9 mouse cellular contexts compared by ENCODE assay signal in the genomic region with DNA sequence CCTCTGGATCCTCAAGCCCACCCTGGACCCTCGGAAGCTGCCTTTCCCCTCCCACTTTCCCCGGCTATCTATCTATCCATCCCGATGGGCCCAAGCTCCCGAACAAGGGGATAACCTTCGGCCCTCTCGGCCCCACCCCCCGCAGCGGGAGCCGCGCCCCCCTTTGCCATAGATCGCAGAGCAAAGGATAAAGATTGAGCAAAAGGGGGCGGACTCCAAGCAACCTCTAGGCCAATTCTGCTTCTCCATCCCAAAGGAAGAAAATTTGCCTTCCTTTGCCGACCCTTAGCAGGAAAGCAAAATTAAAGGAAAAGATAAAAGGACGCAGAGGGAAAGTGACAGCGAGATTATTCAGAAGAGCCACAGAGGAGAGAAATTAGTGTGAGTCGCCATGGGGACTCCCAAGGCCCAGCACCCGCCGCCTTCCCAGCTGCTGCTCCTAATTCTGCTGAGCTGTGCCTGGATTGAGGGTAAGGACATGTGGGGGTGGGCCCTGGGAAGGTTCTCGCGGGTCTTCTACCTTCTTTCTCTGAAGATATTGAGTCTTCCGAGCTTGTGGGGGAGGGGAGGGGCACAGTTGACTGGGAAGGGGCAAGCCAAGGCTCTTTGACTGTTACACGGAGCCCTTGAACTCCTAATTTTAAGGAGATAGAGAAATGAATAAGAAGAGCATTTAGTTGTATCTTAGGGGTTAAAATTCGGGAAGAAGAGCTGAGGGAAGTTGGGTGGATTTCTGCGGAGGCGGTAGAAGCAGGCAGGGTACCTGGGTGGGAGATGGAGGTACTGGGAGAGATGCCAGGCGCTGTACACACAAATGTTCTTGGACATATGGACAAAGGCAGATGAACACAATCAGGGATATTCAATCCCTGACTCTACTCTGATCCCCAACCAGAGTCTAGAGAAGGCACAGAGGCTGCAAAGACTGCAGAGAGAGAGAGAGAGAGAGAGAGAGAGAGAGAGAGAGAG. TPM values are rescaled to one million over a fixed set of nuclear protein-coding genes. Genes with fewer than 3 reads are reported as not detected.
DNase-seq lines count a peak whose midpoint lies in the region; ATAC-seq and TF ChIP-seq lines count a peak whose summit lies in the region.
"Had no signal": no experiment of that assay in that cellular context is flagged by ENCODE, and none has a peak within 500 bp of the region (broad histone marks: within the 10 kb centered on the region; RNA-seq: fewer than 3 reads in every experiment).

No protein-coding gene starts in this region.

- H3K9ac ChIP-seq in lung, embryonic 16.5 days (ENCODE audit: low read length), result no peak overlapping the region
- no peak overlapping the region for H3K9ac ChIP-seq in liver, embryonic 12.5 days

- DNase-seq in lung, adult 18-20 months, result no peak
- no peak for DNase-seq in forebrain, embryonic 10.5 days (ENCODE audit: extremely low spot score, low spot score)
- DNase-seq in kidney, adult 2 months, result no peak
- DNase-seq in T-cell, adult 2 months (ENCODE audit: low spot score), result no peak

- no peak for TF ChIP-seq CTCF in small intestine, adult 2 months (IDR thresholded peaks at IDR 0.05; ENCODE audit: extremely low read depth, insufficient read length, insufficient replicate concordance, low read depth, low read length)
- TF ChIP-seq CTCF in kidney, adult 2 months (conservative IDR thresholded peaks at IDR 0.05; ENCODE audit: insufficient read depth, insufficient read length, low read depth, low read length), result no peak

- no peak overlapping the region for H3K4me2 ChIP-seq in lung, embryonic 16.5 days (ENCODE audit: low read depth, low read length)
- peak overlapping the region; percentile 85 for H3K4me2 ChIP-seq in liver, embryonic 12.5 days

- H3K27ac ChIP-seq in lung, embryonic 16.5 days (ENCODE audit: low read length), result no peak overlapping the region
- no peak overlapping the region for H3K27ac ChIP-seq in forebrain, embryonic 10.5 days
- no peak overlapping the region for H3K27ac ChIP-seq in liver, embryonic 12.5 days
- no peak overlapping the region for H3K27ac ChIP-seq in small intestine, adult 2 months (ENCODE audit: insufficient read depth, low read depth, low read length)
- no peak overlapping the region for H3K27ac ChIP-seq in kidney, adult 2 months (ENCODE audit: insufficient read depth, low read depth, low read length)

- TF ChIP-seq POLR2A in small intestine, adult 2 months (IDR thresholded peaks at IDR 0.05; ENCODE audit: low read depth, low read length), result no peak
- TF ChIP-seq POLR2A in kidney, adult 2 months (IDR thresholded peaks at IDR 0.05; ENCODE audit: low read depth, low read length), result no peak

- no peaks in the 10 kb centered on the region for H3K9me3 ChIP-seq in lung, embryonic 16.5 days (ENCODE audit: control insufficient read depth, low read length)
- no peaks in the 10 kb centered on the region for H3K9me3 ChIP-seq in forebrain, embryonic 10.5 days
- no peaks in the 10 kb centered on the region for H3K9me3 ChIP-seq in liver, embryonic 12.5 days (replicated peaks)

- ATAC-seq in lung, embryonic 16.5 days (ENCODE audit: low read depth), result no peak
- ATAC-seq in liver, embryonic 12.5 days, result no peak
- ATAC-seq in erythroblast, adult 5-6 weeks (replicated peaks; ENCODE audit: low FRiP score, poor library complexity, severe bottlenecking), result no peak

- H3K27me3 ChIP-seq in lung, embryonic 16.5 days (ENCODE audit: control insufficient read depth, insufficient read depth, low read depth, low read length), result peaks cover 18% of the 10 kb centered on the region
- peaks cover 58% of the 10 kb centered on the region for H3K27me3 ChIP-seq in forebrain, embryonic 10.5 days (ENCODE audit: poor library complexity, severe bottlenecking)
- H3K27me3 ChIP-seq in liver, embryonic 12.5 days (replicated peaks), result peaks cover 60% of the 10 kb centered on the region
- peaks cover 19% of the 10 kb centered on the region for H3K27me3 ChIP-seq in small intestine, adult 2 months (ENCODE audit: control insufficient read depth, insufficient read depth, low read length)
- no peaks in the 10 kb centered on the region for H3K27me3 ChIP-seq in kidney, adult 2 months (replicated peaks; ENCODE audit: control insufficient read depth, insufficient read depth, low read length)

- peak overlapping the region; percentile 5; the same call in 1 of the 2 replicates for H3K4me3 ChIP-seq in lung, embryonic 16.5 days (ENCODE audit: low read length)
- peak overlapping the region; percentile 62 for H3K4me3 ChIP-seq in forebrain, embryonic 10.5 days
- H3K4me3 ChIP-seq in liver, embryonic 12.5 days, result no peak overlapping the region; the same call in 1 of the 2 replicates
- 0 out of 2 replicates have a peak overlapping the region, but pooled peaks have one; percentile 5 for H3K4me3 ChIP-seq in small intestine, adult 2 months (ENCODE audit: low read depth, low read length)
- no peak overlapping the region for H3K4me3 ChIP-seq in kidney, adult 2 months (ENCODE audit: insufficient read depth, low read depth, low read length)
- H3K4me3 ChIP-seq: myocyte had no signal

- 8% methylated on average over 26 of the region's 26 CpGs for WGBS in lung, embryonic 16.5 days
- WGBS in forebrain, embryonic 10.5 days, result 4% methylated on average over 26 of the region's 26 CpGs
- WGBS in liver, embryonic 12.5 days (ENCODE audit: insufficient replicate concordance), result 10% methylated on average over 26 of the region's 26 CpGs
- WGBS in small intestine, adult 2 months, result 14% methylated on average over 26 of the region's 26 CpGs
- WGBS in kidney, adult 2 months, result 9% methylated on average over 26 of the region's 26 CpGs

- H3K4me1 ChIP-seq in lung, embryonic 16.5 days (replicated peaks; ENCODE audit: control insufficient read depth, insufficient read depth, low read length), result no peaks in the 10 kb centered on the region; the same call in 1 of the 2 replicates
- H3K4me1 ChIP-seq in forebrain, embryonic 10.5 days, result peaks cover 29% of the 10 kb centered on the region
- peaks cover 23% of the 10 kb centered on the region for H3K4me1 ChIP-seq in liver, embryonic 12.5 days
- peaks cover 5% of the 10 kb centered on the region for H3K4me1 ChIP-seq in small intestine, adult 2 months (ENCODE audit: control insufficient read depth, insufficient read depth, insufficient read length, low read length)
- peaks cover 3% of the 10 kb centered on the region; the same call in 1 of the 2 replicates for H3K4me1 ChIP-seq in kidney, adult 2 months (ENCODE audit: control insufficient read depth, insufficient read depth, low read length)

- no peaks in the 10 kb centered on the region for H3K36me3 ChIP-seq in lung, embryonic 16.5 days (ENCODE audit: control insufficient read depth, insufficient read depth, low read length)
- peaks cover 9% of the 10 kb centered on the region; the same call in 1 of the 2 replicates for H3K36me3 ChIP-seq in forebrain, embryonic 10.5 days (replicated peaks)
- H3K36me3 ChIP-seq in liver, embryonic 12.5 days, result no peaks in the 10 kb centered on the region
- no peaks in the 10 kb centered on the region for H3K36me3 ChIP-seq in small intestine, adult 2 months (ENCODE audit: control insufficient read depth, insufficient read depth, low read length)
- H3K36me3 ChIP-seq in kidney, adult 2 months (ENCODE audit: control insufficient read depth, insufficient read depth, low read length), result no peaks in the 10 kb centered on the region

RNA-seq across cellular contexts. Expression of a gene that starts 0.6 kb away (rescaled TPM):
- polyA plus RNA-seq in lung, embryonic 16.5 days (2015; fragmentation: Nextera tagmentation; extraction: Ambion mirVana), result 0.36 and 0.63 TPM in 2 replicates
- polyA plus RNA-seq in forebrain, embryonic 10.5 days (2016; fragmentation: Nextera tagmentation; extraction: Ambion mirVana), result 0.72 and 1.2 TPM in 2 replicates
- 0.06 and 0.39 TPM in 2 replicates for polyA plus RNA-seq in liver, embryonic 12.5 days (2016; fragmentation: Nextera tagmentation; extraction: Ambion mirVana)
- 1.3 and 2.6 TPM in 2 replicates for polyA plus RNA-seq in small intestine, adult 2 months (2012; rRNA removed)
- 1.2 and 1.4 TPM in 2 replicates for polyA plus RNA-seq in kidney, adult 2 months (2012; rRNA removed)
- not detected in 2 replicates for total RNA-seq in erythroblast, adult 5-6 weeks (2015; ENCODE audit: low replicate concordance)
- 0.84 TPM in 1 of 2 replicates, not detected in the other for total RNA-seq in erythroblast, adult 5-6 weeks (2017; ENCODE audit: low replicate concordance)

RNA-seq across cellular contexts. Expression of a gene that starts 1.5 kb away (rescaled TPM):
- 0.14 and 0.20 TPM in 2 replicates for polyA plus RNA-seq in lung, embryonic 16.5 days (2015; fragmentation: Nextera tagmentation; extraction: Ambion mirVana)
- 0.21 TPM in 1 of 2 replicates, not detected in the other for polyA plus RNA-seq in forebrain, embryonic 10.5 days (2016; fragmentation: Nextera tagmentation; extraction: Ambion mirVana)
- not detected in 2 replicates for polyA plus RNA-seq in liver, embryonic 12.5 days (2016; fragmentation: Nextera tagmentation; extraction: Ambion mirVana)
- 0.18 and 0.19 TPM in 2 replicates for polyA plus RNA-seq in small intestine, adult 2 months (2012; rRNA removed)
- polyA plus RNA-seq in kidney, adult 2 months (2012; rRNA removed), result 0.19 TPM in 1 of 2 replicates, not detected in the other
- total RNA-seq in erythroblast, adult 5-6 weeks (2015; ENCODE audit: low replicate concordance), result not detected in 2 replicates
- not detected in 2 replicates for total RNA-seq in erythroblast, adult 5-6 weeks (2017; ENCODE audit: low replicate concordance)

RNA-seq across cellular contexts. Expression of a gene that starts 22.3 kb away (rescaled TPM):
- 11.7 and 12.3 TPM in 2 replicates for polyA plus RNA-seq in lung, embryonic 16.5 days (2015; fragmentation: Nextera tagmentation; extraction: Ambion mirVana)
- polyA plus RNA-seq in forebrain, embryonic 10.5 days (2016; fragmentation: Nextera tagmentation; extraction: Ambion mirVana), result 17.5 and 18.0 TPM in 2 replicates
- polyA plus RNA-seq in liver, embryonic 12.5 days (2016; fragmentation: Nextera tagmentation; extraction: Ambion mirVana), result 10.3 and 10.7 TPM in 2 replicates
- 9.1 and 18.8 TPM in 2 replicates for polyA plus RNA-seq in small intestine, adult 2 months (2012; rRNA removed)
- 21.4 and 21.9 TPM in 2 replicates for polyA plus RNA-seq in kidney, adult 2 months (2012; rRNA removed)
- total RNA-seq in erythroblast, adult 5-6 weeks (2015; ENCODE audit: low replicate concordance), result 0.77 and 6.9 TPM in 2 replicates
- total RNA-seq in erythroblast, adult 5-6 weeks (2017; ENCODE audit: low replicate concordance), result 0.42 and 1.7 TPM in 2 replicates

RNA-seq across cellular contexts. Expression of a gene that starts 24.8 kb away (rescaled TPM):
- polyA plus RNA-seq in lung, embryonic 16.5 days (2015; fragmentation: Nextera tagmentation; extraction: Ambion mirVana), result 119 and 122 TPM in 2 replicates
- polyA plus RNA-seq in forebrain, embryonic 10.5 days (2016; fragmentation: Nextera tagmentation; extraction: Ambion mirVana), result 84.6 and 85.7 TPM in 2 replicates
- polyA plus RNA-seq in liver, embryonic 12.5 days (2016; fragmentation: Nextera tagmentation; extraction: Ambion mirVana), result 59.2 and 63.2 TPM in 2 replicates
- polyA plus RNA-seq in small intestine, adult 2 months (2012; rRNA removed), result 157 and 467 TPM in 2 replicates
- polyA plus RNA-seq in kidney, adult 2 months (2012; rRNA removed), result 237 and 284 TPM in 2 replicates
- 14.8 and 23.1 TPM in 2 replicates for total RNA-seq in erythroblast, adult 5-6 weeks (2015; ENCODE audit: low replicate concordance)
- 9.5 and 20.9 TPM in 2 replicates for total RNA-seq in erythroblast, adult 5-6 weeks (2017; ENCODE audit: low replicate concordance)

RNA-seq across cellular contexts. Expression of a gene that starts 25.0 kb away (rescaled TPM):
- 0.89 and 2.1 TPM in 2 replicates for polyA plus RNA-seq in lung, embryonic 16.5 days (2015; fragmentation: Nextera tagmentation; extraction: Ambion mirVana)
- polyA plus RNA-seq in forebrain, embryonic 10.5 days (2016; fragmentation: Nextera tagmentation; extraction: Ambion mirVana), result 0.72 and 1.0 TPM in 2 replicates
- 0.29 and 0.44 TPM in 2 replicates for polyA plus RNA-seq in liver, embryonic 12.5 days (2016; fragmentation: Nextera tagmentation; extraction: Ambion mirVana)
- polyA plus RNA-seq in small intestine, adult 2 months (2012; rRNA removed), result 0.15 and 0.74 TPM in 2 replicates
- polyA plus RNA-seq in kidney, adult 2 months (2012; rRNA removed), result 0.74 and 1.1 TPM in 2 replicates
- total RNA-seq in erythroblast, adult 5-6 weeks (2015; ENCODE audit: low replicate concordance), result 5.0 TPM in 1 of 2 replicates, not detected in the other
- not detected in 2 replicates for total RNA-seq in erythroblast, adult 5-6 weeks (2017; ENCODE audit: low replicate concordance)

Comparison
In these comparisons a context has a peak if more than half of its experiments do, and no peak if none do; other contexts are left out.
1. H3K4me3 ChIP-seq: peak in lung, embryonic 16.5 days (single experiment), forebrain, embryonic 10.5 days (single experiment) and small intestine, adult 2 months (single experiment); none in liver, embryonic 12.5 days (single experiment) and kidney, adult 2 months (single experiment).